Mouse (Mus musculus): ENCODE measurements around the gene Fbxo6.
"Not testable (repeated sequence)": the region's sequence is repeated elsewhere in the genome, so short reads cannot be mapped to it uniquely, and the experiment has no call there.

Gene Fbxo6

GRCm38 (mm10) chr4:148151267-148152168 is at the start of gene Fbxo6:
Gene Fbxo6 (minus strand): TSS chr4:148152140.
- DNase-seq (ENCODE audit: low spot score in 2 of 2): peak; percentile 77 to 85

DNA sequence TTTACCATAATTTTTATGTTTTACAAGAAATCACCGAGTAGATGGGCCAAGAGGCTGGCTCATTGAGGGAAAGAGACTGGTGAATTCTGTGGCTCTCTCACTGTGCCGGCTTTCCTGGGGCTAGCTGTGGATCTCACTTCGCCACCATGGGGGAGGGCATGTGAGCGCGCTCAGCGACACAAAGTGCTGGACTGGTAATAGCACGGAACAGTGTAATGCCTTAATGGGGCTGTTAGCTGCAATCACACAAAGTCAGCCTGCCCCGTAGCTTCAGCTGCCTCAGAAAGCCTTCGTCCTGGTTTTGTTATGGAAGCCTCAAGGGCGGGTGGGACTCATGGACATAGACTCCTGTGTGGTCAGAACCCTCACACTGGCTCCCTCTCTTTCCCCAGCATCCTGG is 46.8 kb upstream of the Fbxo6 start:
- no peak for DNase-seq (ENCODE audit: low spot score in 2 of 2)

DNA sequence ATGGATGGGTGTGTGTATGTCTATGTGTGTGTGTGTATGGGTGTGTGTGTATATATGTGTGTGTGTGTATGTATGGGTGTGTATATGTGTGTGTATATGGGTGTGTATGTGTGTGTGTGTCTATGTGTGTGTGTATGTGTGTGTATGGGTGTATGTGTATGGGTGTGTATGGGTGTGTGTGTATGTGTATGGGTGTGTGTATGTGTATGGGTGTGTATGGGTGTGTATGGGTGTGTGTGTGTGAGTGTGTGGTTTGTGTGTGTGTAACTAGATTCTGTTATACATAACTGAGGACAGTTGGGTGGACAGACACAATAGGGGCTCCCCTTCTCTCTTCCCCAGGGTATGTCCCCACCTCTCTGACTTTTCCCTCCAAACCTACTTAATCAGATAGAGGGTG is 42.5 kb upstream of the Fbxo6 start:
- no peak for DNase-seq (ENCODE audit: low spot score in 2 of 2)

DNA sequence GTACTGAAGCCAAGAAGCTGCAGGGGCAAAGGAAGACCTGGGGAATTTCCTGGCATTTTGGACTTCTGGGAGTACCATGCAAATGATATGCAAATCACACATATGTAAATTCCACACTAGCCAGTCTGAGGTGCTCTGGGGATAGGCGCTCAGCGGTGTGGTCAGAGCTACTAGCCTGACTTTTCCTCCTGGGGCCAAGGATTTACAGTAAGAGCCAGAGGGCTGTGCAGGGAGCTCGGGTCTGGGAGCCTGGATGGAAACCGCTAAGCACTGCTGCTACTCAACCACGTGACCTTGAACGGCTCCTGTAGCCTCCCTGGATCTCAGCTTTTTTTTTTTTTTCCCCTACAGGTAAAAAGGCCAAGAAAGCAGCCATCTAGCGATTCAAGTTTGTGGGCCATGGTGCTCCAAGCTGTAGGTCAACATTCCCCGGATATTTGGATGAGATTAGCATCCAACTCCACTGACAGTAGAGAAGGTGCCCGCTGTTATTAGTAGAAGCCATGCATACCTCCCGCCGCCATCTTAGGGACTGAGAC is 40.8 kb upstream of the Fbxo6 start:
- no peak for DNase-seq (ENCODE audit: low spot score in 2 of 2)

- DNase-seq (ENCODE audit: low spot score in 2 of 2): not testable (repeated sequence)
Observed at GRCm38 (mm10) chr4:148188767-148189166, 36.8 kb upstream of the Fbxo6 start.

- no peak for DNase-seq (ENCODE audit: low spot score in 2 of 2)
Observed at GRCm38 (mm10) chr4:148185819-148186218, 33.9 kb upstream of the Fbxo6 start.

DNA sequence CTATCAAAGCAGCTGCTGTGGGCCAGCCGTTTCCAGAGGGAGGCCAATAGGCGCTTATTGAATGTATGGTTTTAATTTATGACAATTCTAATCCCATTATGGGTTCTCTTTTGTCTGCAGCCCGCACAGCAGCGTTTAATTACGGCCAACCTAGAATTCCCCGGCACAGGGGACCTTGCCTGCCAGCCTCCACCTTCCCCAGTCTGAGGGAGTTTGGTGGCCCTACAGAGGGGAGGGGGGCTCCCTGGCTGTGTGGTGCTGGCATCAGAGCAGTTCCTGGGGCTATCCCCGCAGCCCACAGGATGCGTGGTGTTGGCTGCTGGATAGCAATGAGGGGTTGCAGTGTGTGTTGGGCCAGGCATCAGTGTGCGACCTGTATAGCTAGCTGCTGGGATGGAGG is 32.6 kb upstream of the Fbxo6 start:
- no peak for DNase-seq (ENCODE audit: low spot score in 2 of 2)

DNA sequence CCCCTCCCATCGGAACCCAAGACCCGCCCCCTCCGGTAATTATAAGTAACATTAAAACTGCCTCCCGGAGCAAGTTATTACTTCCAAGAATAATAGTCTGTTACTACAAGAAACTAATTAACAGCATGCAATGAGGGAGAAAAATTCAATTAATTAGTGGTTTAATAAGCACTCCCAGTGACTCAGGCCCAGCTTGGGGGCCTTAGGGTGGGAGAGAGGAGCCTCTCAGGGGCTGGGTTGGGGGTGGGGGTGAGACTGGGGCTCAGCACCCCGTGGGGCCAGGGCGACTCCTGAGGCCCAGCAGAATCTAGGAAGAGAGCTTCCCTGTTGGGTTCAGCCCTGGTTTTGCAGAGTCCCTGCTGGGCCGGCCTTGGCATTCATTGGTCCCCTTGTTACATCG is 30.4 kb upstream of the Fbxo6 start:
- no peak for DNase-seq (ENCODE audit: low spot score in 2 of 2)

DNA sequence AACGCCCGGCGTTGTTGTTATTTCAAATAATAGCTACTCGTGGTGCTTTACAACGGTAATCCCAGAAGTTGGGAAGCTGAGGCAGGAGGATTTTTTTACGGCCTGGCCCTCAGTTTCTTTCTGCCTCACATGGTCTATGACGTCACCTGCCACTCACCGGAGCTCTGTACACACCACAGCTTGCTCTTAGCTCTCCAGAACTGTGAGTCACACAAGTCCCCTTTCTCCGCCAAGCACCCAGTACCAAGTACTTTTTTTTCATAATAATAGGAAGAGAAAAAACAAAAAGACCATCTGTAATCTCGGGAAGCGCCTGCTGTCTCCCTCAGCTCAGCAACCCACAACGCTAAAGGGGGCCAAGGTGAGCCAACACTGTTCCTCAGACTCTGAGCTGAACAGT is 29.5 kb upstream of the Fbxo6 start:
- DNase-seq (ENCODE audit: low spot score in 2 of 2): peak in 1 of 2 experiments; percentile 10

DNA sequence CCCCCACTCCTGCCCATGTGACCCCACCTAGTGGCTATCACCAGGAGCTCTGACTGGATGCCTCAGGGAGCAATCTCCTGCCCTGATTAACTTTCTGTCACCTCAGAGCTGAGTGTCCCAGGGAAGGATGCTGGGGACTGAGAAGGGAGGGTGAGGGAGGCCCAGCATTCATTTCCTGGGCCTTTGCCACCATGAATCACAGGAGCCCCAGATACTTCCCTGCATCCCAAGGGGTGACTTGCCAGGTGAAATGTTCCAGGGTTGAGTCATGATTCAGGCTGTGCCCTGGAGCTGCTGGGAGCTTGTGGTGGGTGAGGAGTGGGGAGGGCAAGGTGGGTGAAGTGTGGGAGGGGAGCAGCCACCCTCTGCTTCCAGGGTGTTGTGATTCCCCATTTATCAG is 25.8 kb upstream of the Fbxo6 start:
- DNase-seq (ENCODE audit: low spot score in 2 of 2): no peak

DNA sequence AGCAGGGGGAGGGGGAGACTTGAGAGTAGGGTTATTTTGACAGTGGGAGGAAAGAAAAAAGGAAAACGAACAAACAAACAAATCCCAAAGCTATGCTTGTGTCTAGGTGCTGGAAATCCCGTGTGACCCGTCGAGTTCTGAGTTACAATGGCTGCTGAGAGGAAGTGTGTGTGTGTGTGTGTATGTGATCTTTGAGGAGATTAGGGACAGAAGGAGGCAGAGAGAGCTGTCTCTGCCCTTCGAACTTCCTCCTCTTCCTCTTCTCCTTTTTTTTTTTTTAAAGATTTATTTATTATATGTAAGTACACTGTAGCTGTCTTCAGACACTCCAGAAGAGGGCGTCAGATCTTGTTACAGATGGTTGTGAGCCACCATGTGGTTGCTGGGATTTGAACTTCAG is 24.7 kb upstream of the Fbxo6 start:
- DNase-seq (ENCODE audit: low spot score in 2 of 2): not testable (repeated sequence)

- DNase-seq (ENCODE audit: low spot score in 2 of 2): peak in 1 of 2 experiments; percentile 24
Observed at GRCm38 (mm10) chr4:148174495-148174862, 22.5 kb upstream of the Fbxo6 start.

DNA sequence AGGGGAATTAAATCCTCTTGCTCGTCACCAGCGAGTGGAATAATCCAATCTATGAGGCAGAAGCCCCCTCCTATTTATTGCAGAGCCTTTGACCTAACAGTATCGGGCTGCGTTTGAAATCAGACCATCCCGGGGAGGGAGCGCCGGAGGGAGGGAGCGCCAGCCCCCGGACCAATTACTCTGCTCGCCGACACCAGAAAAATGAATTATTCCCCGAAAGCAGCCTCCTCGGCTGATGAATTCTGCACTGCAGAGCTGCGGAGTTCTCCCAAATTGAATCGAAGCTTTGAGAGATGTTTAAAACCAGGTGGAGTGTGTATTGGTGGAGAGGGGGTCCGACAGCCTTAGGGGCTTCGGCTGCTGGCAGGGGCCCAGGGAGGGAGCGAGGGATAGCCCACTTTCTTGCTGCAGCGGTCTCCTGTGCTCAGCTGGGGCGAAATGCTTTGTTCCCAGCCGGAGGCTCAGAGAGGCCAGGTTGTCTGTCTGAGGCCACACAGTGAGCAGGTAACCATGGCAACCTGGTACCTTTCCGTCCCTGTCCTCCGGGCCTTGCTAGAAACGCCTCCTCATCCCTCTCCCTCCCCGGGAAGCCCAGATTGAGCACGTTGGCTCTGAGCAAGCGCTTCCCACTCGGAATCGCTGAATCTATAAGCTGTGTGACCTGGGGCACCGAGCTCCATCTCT is 22.0 kb upstream of the Fbxo6 start:
- peak in 1 of 2 experiments; percentile 76 for DNase-seq (ENCODE audit: low spot score in 2 of 2)

DNA sequence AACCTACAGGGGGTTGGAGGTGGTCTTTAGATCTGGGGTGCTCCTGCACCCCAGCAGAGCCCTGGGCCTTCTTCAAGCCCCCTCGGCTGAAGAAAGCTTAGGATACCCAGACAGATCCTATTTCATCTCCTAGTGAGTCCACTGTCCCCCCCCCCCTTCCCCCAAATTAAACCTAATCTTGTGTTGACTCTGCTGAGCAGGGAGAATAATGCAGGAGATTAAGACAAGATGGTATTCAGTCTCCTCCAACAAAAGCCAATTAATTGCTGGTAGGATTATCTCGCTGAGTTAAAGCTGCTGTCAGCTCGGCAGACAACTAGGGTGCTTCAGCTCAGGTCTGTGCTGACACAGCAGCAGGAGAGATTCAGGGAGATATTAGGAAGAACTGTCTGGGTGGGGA is 19.3 kb upstream of the Fbxo6 start:
- no peak for DNase-seq (ENCODE audit: low spot score in 2 of 2)

DNA sequence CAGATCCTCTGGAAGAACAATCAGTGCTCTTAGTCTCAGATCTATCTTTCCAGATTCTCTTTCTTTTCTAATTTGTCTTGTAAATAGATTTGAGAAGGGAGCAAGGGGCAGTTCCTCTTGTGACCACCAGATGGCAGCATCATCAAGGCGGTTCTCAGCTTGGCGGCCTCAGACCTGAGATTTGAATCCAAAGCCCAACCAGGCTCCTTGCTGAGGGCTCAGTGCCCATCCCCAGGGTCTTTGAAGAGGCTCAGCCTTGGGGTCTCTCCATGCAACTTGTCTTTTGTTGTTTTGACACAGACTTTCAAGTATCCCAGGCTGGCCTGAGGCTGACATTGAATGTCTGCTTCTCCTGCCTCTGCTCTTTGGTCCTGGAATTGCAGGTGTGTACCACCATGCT is 18.9 kb upstream of the Fbxo6 start:
- DNase-seq (ENCODE audit: low spot score in 2 of 2): peak in 1 of 2 experiments; percentile 70

- DNase-seq (ENCODE audit: low spot score in 2 of 2): no peak
Observed at GRCm38 (mm10) chr4:148169586-148169985, 17.6 kb upstream of the Fbxo6 start.

GRCm38 (mm10) chr4:148168287-148168686 is 16.3 kb upstream of the Fbxo6 start:
- DNase-seq (ENCODE audit: low spot score in 2 of 2): no peak

GRCm38 (mm10) chr4:148166986-148167385 is 15.0 kb upstream of the Fbxo6 start:
- peak in 1 of 2 experiments; percentile 73 for DNase-seq (ENCODE audit: low spot score in 2 of 2)

- DNase-seq (ENCODE audit: low spot score in 2 of 2): peak; percentile 73 to 84
Observed at GRCm38 (mm10) chr4:148166431-148166830, 14.5 kb upstream of the Fbxo6 start.

GRCm38 (mm10) chr4:148165551-148165950 is 13.6 kb upstream of the Fbxo6 start:
- DNase-seq (ENCODE audit: low spot score in 2 of 2): no peak

- DNase-seq (ENCODE audit: low spot score in 2 of 2): no peak
Observed at GRCm38 (mm10) chr4:148164461-148164860, 12.5 kb upstream of the Fbxo6 start.

GRCm38 (mm10) chr4:148164002-148164439 is 12.1 kb upstream of the Fbxo6 start:
- DNase-seq (ENCODE audit: low spot score in 2 of 2): peak in 1 of 2 experiments; percentile 82
